Mouse (Mus musculus): ENCODE measurements around the gene Zfp982.
A peak's percentile ranks its signal among the peaks of the same experiment; 100 is the strongest.
"Not testable (repeated sequence)": the region's sequence is repeated elsewhere in the genome, so short reads cannot be mapped to it uniquely, and the experiment has no call there.

Gene Zfp982

GRCm38 (mm10) chr4:147492117-147492516 lies at the start of gene Zfp982:
Zfp982 (plus strand) TSS chr4:147492417.
- not testable (repeated sequence) for DNase-seq (ENCODE audit: low spot score)

- peak; percentile 51 for DNase-seq (ENCODE audit: low spot score)
Measured at GRCm38 (mm10) chr4:147442649-147443553, 49.3 kb upstream of the Zfp982 start.

GRCm38 (mm10) chr4:147443554-147443927 lies 48.7 kb upstream of the Zfp982 start:
- not testable (repeated sequence) for DNase-seq (ENCODE audit: low spot score)

- not testable (repeated sequence) for DNase-seq (ENCODE audit: low spot score)
Measured at GRCm38 (mm10) chr4:147445371-147445770, 46.8 kb upstream of the Zfp982 start.

- DNase-seq (ENCODE audit: low spot score): no peak
Measured at GRCm38 (mm10) chr4:147448358-147448757, 43.9 kb upstream of the Zfp982 start.

- DNase-seq (ENCODE audit: low spot score): no peak
Measured at GRCm38 (mm10) chr4:147449099-147449581, 43.1 kb upstream of the Zfp982 start.

GRCm38 (mm10) chr4:147449986-147450385 lies 42.2 kb upstream of the Zfp982 start:
- DNase-seq (ENCODE audit: low spot score): not testable (repeated sequence)

GRCm38 (mm10) chr4:147467207-147467606 lies 25.0 kb upstream of the Zfp982 start:
- not testable (repeated sequence) for DNase-seq (ENCODE audit: low spot score)

- not testable (repeated sequence) for DNase-seq (ENCODE audit: low spot score)
Measured at GRCm38 (mm10) chr4:147498772-147499613, 6.8 kb downstream of the Zfp982 start.

GRCm38 (mm10) chr4:147509174-147509573 lies 17.0 kb downstream of the Zfp982 start:
- no peak for DNase-seq (ENCODE audit: low spot score)

GRCm38 (mm10) chr4:147518981-147519380 lies 26.8 kb downstream of the Zfp982 start:
- no peak for DNase-seq (ENCODE audit: low spot score)

- DNase-seq (ENCODE audit: low spot score): no peak
Measured at GRCm38 (mm10) chr4:147520100-147520499, 27.9 kb downstream of the Zfp982 start.

GRCm38 (mm10) chr4:147525125-147525524 lies 32.9 kb downstream of the Zfp982 start:
- no peak for DNase-seq (ENCODE audit: low spot score)

- no peak for DNase-seq (ENCODE audit: low spot score)
Measured at GRCm38 (mm10) chr4:147530366-147530765, 38.1 kb downstream of the Zfp982 start.

GRCm38 (mm10) chr4:147535916-147536315 lies 43.7 kb downstream of the Zfp982 start:
- DNase-seq (ENCODE audit: low spot score): not testable (repeated sequence)

GRCm38 (mm10) chr4:147537702-147538101 lies 45.5 kb downstream of the Zfp982 start:
- DNase-seq (ENCODE audit: low spot score): no peak

- DNase-seq (ENCODE audit: low spot score): not testable (repeated sequence)
Measured at GRCm38 (mm10) chr4:147539918-147540317, 47.7 kb downstream of the Zfp982 start, which contains the start of gene Gm16503. Gm16503 (plus strand) TSS chr4:147540218.

GRCm38 (mm10) chr4:147541105-147541504 lies 48.9 kb downstream of the Zfp982 start:
- DNase-seq (ENCODE audit: low spot score): no peak

- not testable (repeated sequence) for DNase-seq (ENCODE audit: low spot score)
Measured at GRCm38 (mm10) chr4:147553071-147553470, 60.9 kb downstream of the Zfp982 start, which contains the start of gene Zfp985. Zfp985 (plus strand) TSS chr4:147553277.

- not testable (repeated sequence) for DNase-seq (ENCODE audit: low spot score)
Measured at GRCm38 (mm10) chr4:147554361-147554760, 62.1 kb downstream of the Zfp982 start.

- not testable (repeated sequence) for DNase-seq (ENCODE audit: low spot score)
Measured at GRCm38 (mm10) chr4:147556921-147557320, 64.7 kb downstream of the Zfp982 start.

- DNase-seq (ENCODE audit: low spot score): not testable (repeated sequence)
Measured at GRCm38 (mm10) chr4:147558011-147558410, 65.8 kb downstream of the Zfp982 start.
